Mouse (Mus musculus): Measurements from ENCODE around the gene Stx5a.
"Not testable (repeated sequence)": the region's sequence is repeated elsewhere in the genome, so short reads cannot be mapped to it uniquely, and the experiment has no call there.

The Stx5a gene

GRCm38 (mm10) chr19:8716767-8717475, 24.3 kb upstream of the Stx5a start:
- DNase-seq (ENCODE audit: low spot score) = no peak

- DNase-seq (ENCODE audit: low spot score) = peak; percentile 82
Observed at GRCm38 (mm10) chr19:8718357-8718756, 22.9 kb upstream of the Stx5a start.

- not testable (repeated sequence) for DNase-seq (ENCODE audit: low spot score)
Observed at GRCm38 (mm10) chr19:8719037-8719436, 22.2 kb upstream of the Stx5a start.

GRCm38 (mm10) chr19:8721378-8721777, 19.8 kb upstream of the Stx5a start:
- DNase-seq (ENCODE audit: low spot score) = no peak

GRCm38 (mm10) chr19:8722021-8722420, 19.2 kb upstream of the Stx5a start:
- no peak for DNase-seq (ENCODE audit: low spot score)

GRCm38 (mm10) chr19:8722559-8722906, 18.7 kb upstream of the Stx5a start:
- DNase-seq (ENCODE audit: low spot score) = no peak

GRCm38 (mm10) chr19:8722907-8723573, 18.2 kb upstream of the Stx5a start, which contains the start of gene Slc3a2:
Gene Slc3a2, minus strand, starts transcription at chr19:8723369.
- peak; percentile 98 for DNase-seq (ENCODE audit: low spot score)

GRCm38 (mm10) chr19:8723574-8724346, 17.5 kb upstream of the Stx5a start:
- DNase-seq (ENCODE audit: low spot score) = no peak

GRCm38 (mm10) chr19:8724392-8724791, 16.8 kb upstream of the Stx5a start:
- no peak for DNase-seq (ENCODE audit: low spot score)

- DNase-seq (ENCODE audit: low spot score) = no peak
Observed at GRCm38 (mm10) chr19:8725081-8725613, 16.1 kb upstream of the Stx5a start.

- no peak for DNase-seq (ENCODE audit: low spot score)
Observed at GRCm38 (mm10) chr19:8726609-8727390, 14.4 kb upstream of the Stx5a start.

GRCm38 (mm10) chr19:8727495-8728114, 13.6 kb upstream of the Stx5a start:
- DNase-seq (ENCODE audit: low spot score) = no peak

GRCm38 (mm10) chr19:8728335-8729099, 12.7 kb upstream of the Stx5a start:
- DNase-seq (ENCODE audit: low spot score) = not testable (repeated sequence)

GRCm38 (mm10) chr19:8734334-8734733, 6.9 kb upstream of the Stx5a start:
- no peak for DNase-seq (ENCODE audit: low spot score)

GRCm38 (mm10) chr19:8735389-8736159, 5.6 kb upstream of the Stx5a start, which contains the start of gene Wdr74:
Gene Wdr74, plus strand, starts transcription at chr19:8735827.
- peak; percentile 96 for DNase-seq (ENCODE audit: low spot score)

- no peak for DNase-seq (ENCODE audit: low spot score)
Observed at GRCm38 (mm10) chr19:8736160-8736467, 5.1 kb upstream of the Stx5a start.

- no peak for DNase-seq (ENCODE audit: low spot score)
Observed at GRCm38 (mm10) chr19:8738911-8739310, 2.3 kb upstream of the Stx5a start.

GRCm38 (mm10) chr19:8739646-8740045, 1.6 kb upstream of the Stx5a start:
- DNase-seq (ENCODE audit: low spot score) = no peak

GRCm38 (mm10) chr19:8740603-8741002, 610 bp upstream of the Stx5a start, which contains the start of gene 1700092M07Rik:
Gene 1700092M07Rik, plus strand, starts transcription at chr19:8740718.
- no peak for DNase-seq (ENCODE audit: low spot score)

- no peak for DNase-seq (ENCODE audit: low spot score)
Observed at GRCm38 (mm10) chr19:8742176-8742575, 963 bp downstream of the Stx5a start.
